Mouse (Mus musculus): Measurements from ENCODE around the gene Ptges2.
A peak's percentile ranks its signal among the peaks of the same experiment; 100 is the strongest.

Ptges2 gene

DNA sequence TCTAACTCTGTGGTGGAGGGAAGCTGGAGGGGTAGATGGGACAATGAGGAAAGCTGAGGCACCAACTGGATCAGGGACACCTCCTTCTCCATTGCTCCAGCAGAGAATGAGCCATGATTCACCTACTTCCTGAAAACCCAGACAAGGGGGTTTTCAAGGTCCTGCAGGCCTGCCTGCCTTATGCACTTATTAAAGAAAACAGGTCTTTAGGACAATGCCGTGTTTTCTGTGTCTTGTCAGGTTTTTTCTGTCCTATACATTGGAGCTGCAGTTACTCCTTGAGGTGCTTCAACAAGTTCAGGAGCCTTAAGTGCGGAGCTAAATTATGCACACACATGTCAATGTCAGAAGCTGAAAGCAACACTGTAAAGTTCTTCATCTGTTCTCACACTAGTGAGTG lies 45.9 kb downstream of the Ptges2 start:
- no peak for DNase-seq

DNA sequence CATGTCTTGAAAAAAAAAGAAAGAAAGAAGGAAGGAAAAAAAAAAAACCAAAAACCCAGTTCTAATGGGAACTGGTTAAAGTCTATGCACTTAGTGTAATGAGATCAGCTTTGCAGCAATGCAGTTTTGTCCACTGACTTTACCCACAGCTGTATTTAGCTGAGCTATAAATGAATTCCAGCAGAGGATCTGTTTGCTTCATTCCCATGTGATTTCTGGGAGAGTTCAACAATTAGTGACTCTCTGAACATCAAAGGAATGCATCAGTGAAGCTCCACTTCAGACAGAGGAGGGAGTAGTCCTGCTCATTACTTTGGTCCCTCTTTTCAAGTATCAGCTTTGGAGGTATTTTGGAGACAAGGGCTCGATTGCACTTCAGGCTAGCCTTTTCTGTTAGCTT lies 49.8 kb downstream of the Ptges2 start:
- DNase-seq = no peak

DNA sequence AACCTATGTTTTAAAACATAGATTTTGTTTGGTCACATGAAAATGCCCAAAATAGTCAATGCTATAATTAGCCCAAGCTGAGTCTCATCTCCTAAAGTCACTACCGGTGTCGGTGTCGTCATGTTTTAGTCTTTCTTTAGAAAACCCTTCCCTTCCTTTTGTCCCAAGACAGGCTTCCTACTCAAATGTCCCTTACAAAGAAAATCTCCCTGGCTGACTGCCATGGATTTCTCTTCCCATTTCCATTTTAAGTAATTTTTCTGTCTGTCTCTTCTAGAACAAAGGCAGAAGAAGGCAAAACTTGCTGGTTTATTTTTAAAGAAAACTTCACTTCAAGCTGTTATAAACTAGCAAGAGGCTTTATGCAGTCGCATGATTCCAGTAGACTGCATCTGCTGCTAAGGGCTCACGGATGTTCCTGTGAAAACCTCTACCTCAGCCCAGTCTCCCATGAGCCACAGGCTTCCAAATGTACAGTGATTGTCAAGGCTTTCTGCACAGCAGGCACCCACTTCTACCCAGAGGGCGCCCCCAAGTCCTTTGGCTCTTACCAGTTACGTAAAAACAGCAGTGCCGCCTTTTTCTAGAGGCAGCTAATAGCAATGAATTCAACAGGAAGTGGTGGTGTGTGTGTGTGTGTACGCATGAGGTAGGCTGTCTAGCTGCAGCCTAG lies 51.7 kb downstream of the Ptges2 start:
- peak in 1 of 2 experiments; percentile 38 for DNase-seq

DNA sequence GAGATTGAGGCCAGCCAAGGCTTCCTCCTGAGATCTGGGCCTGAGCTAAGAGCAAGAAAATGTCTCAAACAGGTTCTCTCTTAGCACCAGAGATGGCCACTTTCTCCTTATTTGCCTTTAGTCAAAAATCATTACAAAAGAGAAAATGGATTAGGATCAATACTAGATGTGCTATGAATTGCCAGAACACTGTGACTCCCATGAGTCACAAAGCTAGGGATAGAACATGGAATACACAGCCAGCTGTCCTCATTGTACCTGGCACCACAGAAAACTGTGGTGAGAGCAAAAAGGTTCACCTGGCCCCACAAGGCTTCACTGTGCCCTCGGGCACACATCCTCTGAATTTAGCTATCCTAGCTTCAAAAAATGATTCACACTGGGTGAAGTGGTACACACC lies 52.8 kb downstream of the Ptges2 start:
- no peak for DNase-seq

DNA sequence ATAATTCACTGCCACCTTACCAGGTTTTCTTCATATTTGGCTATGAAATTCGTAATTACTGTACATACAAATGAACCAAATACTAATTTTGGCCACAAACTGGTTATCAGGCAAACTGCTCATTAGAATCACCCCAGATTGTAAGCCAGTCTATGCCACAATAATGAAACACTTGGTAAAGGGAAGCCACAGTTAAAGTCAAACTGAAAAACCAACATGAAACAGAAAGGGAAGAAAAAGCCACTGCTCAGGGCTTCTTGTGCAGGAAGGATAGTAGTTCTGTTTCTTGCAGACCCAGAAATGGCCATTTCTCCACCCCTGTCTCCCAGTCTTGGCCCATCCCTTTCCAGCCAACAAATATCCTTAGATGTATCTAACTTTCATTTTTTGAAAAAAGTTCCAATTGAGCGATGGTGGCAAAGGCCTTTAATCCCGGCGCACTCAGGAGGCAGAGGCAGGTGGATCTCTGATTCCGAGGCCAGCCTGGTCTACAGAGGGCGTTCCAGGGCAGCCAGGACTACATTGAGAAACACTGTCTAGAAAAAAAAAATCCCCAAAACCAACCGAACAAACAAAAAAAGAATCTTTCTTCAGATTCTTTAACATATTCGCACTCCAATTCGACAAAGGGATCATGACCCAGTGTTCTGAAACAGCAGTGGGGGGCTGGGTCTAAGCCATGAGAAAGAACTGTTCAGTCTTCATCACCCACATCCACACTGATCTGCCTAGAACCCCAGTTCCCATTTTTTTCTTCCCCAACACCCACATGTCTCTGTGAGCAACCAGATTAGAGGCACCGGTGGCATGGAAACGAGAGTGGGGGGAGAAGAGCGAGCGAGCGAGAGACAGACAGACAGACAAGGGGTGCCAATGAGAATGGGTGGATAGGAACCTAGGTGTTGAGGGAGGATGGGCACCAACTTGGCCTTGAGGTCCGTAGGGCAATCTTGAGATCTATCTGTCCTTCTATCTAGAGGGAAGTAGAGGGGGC lies 54.4 kb downstream of the Ptges2 start, which contains the start of gene Naif1:
TSS of gene Naif1 (plus strand) at position 697 of the 994 bp plus-strand sequence.
- DNase-seq = no peak

DNA sequence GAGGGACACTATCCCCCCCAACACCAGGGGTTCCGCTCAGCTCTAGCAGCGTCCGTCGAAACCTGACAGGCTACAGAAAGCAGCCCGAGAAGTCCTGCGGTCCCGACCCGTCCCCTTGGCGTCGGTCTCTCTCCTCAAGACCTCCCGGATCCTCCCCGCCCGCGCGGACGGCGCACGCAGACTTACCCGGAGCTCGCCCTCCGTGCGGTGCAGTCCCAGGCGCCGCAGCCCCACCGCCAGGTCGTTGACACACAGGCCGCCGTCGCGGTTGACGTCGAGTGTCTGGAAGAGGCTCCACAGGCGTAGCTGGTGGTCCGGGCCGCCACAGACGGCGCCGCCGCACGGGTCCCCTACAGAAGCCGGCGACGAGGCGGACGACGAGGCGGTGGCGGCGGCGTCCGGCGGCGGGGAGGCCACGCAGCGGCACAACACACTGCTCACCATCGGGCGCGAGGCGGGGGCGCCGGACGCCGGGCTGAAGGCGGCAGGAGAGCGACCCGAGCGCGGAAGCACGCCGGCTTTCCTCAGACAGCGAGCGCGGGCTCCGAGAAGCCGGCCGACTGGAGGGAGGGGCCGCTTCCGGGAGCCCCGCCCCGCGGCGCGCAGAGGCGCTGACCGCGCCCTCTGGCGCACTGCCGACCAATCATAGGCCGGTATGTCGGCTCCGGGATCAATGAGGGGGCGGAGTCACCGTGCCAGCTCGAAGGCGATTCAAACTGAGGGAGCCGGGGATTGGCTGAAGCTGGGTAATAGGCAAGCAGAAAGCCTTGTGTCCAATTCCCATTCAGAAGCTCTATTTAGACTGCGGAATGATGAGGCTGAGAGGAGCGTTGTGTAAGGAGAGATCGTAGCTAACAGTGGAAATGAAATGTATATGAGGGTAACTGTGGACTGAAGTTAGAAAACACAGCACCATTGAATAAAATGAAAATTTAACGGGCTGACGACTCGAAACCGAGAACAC lies 55.5 kb downstream of the Ptges2 start, which contains the start of gene Slc25a25:
TSS of gene Slc25a25 (minus strand) at position 565 of the 964 bp plus-strand sequence.
- DNase-seq = peak; percentile 97 to 98

DNA sequence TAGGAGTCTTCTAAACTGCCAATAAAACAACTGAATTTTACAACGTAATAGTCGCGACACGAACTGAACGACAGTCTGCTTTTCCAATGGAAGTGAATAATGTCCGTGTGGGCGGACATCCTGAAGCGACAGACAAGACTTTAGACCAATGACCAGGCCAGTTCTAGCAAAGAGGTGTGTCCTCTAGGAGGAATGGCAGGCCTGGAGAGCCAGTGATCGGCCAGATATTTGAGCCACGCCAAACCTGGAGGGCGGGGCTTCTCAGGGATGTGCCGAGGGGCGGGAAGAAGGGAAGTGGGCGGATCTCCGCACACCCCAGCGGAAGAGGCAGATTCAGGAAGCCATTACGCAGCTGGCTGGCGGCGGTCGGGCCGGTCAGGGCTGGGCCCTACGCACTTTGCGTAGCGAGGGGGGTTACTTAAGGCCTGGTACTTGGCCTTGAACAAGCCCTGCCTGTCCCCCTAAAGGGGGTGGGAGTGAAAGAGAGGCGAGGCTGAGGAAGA lies 56.2 kb downstream of the Ptges2 start:
- peak; percentile 99 for DNase-seq

DNA sequence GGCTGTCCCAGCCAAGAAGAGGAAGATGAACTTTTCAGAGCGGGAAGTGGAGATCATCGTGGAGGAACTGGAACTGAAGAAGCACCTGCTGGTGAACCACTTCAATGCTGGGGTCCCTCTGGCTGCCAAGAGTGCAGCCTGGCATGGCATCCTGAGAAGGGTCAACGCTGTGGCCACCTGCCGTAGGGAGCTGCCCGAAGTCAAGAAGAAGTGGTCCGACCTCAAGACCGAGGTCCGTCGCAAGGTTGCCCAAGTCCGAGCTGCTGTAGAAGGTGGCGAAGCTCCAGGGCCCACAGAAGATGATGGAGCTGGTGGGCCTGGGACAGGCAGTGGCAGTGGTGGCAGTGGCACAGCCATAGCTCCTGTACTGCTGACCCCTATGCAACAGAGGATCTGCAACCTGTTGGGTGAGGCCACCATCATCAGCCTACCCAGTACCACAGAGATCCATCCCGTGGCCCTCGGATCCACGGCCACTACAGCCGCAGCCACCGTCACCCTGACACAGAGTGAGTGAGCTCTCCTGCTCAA lies 56.8 kb downstream of the Ptges2 start:
- peak in 1 of 2 experiments; percentile 38 for DNase-seq

DNA sequence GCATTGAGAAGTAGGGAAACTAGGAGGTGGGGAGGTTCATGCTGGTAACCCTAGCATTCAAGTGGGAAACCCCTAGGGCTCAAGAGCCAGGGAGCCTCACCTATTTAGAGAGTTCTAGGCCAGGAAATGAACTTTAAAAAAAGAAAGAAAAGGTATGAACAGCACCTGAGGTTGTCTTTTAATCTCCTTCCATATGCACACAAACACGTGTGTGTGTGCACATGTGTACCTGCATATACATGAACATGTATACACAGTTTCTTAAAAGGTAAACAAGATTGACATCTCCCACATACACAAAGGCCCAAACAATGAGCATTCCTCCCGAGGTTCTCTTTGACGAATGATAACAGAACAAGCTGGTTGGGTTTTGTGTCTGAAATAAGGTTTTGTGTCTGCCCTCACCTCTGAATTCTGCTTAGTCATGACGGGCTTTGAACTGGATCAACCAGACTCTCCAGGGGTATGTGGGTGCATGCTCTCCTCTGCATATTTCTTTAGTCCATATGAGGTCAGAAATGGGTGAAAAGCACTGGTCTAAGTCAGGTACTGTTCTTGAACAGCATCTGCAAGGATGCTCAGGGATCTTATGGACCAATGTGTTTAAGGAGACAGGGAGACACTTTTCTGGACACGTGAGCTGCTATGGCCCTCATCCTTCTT lies 58.1 kb downstream of the Ptges2 start:
- DNase-seq = no peak

DNA sequence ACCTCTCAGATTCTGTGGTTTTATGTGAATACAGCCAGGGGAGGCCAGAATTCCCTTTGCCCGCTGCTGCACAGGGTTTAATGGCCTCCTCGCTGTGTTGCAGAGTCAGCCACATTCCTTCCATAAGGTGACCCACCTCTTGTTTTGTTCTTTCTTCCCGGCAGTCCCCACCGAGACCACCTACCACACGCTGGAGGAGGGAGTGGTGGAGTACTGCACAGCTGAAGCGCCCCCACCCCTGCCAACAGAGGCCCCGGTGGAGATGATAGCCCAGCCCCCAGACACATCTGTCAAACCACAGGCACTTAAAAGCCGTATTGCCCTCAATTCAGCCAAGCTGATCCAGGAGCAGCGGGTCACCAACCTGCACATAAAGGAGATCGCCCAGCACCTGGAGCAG lies 58.9 kb downstream of the Ptges2 start:
- no peak for DNase-seq

DNA sequence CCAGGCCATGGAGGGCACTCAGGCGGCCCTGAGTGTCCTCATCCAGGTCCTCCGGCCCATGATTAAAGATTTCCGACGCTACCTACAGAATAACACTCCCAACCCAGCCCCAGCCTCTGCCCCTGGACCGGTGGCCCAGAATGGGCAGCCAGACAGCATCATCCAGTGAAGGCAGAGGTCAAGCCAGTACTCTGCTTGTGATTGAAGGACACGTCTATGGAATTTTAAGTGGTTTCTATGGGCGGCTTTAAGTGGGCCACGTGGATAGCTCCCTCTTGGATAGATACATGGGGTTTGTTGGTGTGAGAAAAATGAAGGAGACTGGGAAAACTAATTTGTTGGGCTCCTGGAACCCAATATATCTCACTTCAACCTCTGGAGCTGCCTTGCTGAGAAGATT lies 59.4 kb downstream of the Ptges2 start:
- no peak for DNase-seq

Data from kidney, adult 8-10 months (tissue).